Mouse (Mus musculus) retina, postnatal 7 days (tissue): ENCODE data around the gene Supt20.

ENCODE experiments used
- DNase-seq: peaks from one replicate; pipeline ENCODE4 v3.0.0-alpha.2; 2012; ENCODE audit warnings: low read depth, low spot score

The Supt20 gene

DNA sequence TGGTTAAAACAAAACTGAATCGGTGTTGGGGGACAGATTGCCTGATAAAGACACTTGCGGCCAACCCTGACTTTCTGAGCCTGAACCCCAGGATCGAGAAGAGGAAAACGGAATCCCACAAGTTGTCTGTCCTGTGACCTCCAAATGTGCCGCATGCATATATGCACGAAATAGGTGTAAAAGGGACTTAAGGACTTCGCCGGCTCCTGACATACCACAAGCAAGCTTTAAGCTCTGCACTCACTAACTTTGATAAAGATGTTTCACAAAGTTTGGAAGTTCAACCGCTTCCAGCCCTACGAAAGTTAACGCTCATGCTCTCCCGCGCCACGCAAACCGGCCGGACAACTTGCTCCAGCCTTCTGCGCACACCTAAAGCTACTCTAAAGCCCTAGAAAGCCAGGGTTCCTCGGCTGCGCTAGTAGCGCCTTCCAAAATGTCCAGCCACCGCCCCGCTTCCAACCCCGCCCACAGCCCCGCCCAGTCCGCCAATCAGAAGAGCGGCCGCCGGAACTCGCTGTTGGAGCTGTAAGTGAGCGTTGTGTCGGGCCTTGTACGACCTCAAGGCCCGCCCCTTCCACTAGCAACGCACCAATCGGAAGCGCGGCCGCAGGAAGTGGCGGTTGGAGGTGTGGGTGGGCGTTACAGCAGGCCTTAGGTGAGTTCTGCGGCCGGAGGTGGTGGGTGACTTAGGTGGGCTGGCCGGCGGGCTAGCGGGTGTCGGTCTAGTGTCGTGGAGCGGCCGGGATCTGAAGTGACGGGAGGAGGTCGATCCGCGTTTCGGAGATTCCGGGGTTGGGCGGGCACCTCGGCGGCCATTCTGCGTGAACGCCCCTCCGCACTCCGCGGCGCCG, at the start of gene Supt20:
Gene Supt20 (plus strand): TSS at position 606 of the 854 bp plus-strand sequence.
- DNase-seq: peak; percentile 87

DNA sequence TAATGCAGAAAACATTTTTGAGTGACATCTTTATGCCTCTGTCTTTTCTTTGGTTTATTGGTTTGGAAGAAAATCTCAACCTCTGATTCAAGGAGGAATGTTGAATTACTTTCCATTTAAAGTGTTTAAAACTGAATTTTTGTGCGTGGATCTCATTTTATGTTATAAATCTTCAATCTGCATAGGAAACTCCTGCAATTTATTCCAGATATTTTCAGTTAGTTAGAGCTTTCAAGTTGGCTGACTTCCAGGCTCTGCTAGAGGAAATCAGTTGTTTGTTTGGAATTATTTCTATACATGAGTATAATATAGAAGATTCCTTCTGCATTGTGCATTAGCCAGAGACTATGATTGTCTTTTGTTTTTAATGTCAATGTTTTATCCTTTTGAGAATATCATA, 49.8 kb upstream of the Supt20 start:
- DNase-seq: no peak

DNA sequence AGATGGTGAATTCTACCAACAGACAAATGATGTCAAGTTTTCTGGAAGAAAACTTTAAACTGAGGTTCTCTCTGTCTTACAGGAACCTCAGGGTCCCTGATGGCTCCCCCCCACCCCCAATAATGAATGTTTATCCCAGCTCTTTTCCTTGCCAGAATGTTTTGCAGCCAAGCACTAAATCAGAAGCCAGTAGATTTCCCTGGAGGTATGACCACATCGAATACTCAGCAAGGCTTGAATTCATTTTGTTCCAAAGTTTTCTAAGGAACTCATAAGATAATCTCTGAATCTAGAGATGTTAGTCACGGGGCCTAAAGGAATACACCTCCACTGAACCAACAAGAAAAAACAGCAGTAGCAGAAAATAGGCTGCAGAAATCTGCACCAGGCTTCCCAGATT, 45.0 kb upstream of the Supt20 start:
- DNase-seq: no peak

DNA sequence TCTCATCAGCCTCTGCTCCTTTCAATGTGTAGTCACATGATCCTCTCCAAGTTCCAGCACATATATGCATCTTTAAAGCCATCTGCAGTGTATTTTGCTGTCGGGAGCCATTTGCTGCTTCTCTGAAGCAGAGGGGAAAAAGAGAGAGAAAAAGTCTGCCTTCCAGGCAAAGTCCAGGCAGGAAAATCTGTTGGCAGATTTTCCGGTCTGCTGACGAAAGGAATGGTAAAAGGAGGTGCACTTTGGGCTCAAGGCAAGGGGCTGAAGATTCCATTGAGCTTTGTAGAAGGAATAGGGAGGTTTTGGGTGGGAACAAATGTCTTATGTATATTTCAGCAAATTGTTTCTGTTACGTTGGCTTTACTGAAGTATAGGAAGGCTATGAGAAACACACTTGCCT, 41.0 kb upstream of the Supt20 start:
- no peak for DNase-seq

DNA sequence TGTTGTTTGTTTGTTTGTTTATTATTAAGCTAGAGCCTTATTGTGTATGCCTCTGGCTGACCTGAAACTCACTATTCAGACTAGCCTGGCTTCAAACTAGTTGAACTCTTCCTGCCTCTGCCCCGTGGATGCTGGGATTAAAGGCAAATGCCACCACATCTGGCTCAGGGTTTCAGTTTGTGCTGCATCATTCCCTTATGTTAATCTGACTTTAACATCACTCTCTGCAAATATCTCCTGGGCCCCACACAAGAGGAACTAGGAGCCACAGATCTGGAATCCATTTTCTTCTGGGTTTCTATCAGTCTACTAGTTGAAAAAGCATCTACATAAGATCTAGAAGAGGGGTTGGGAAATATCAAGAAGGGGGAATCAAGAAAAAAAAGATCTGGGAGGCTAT, 38.4 kb upstream of the Supt20 start:
- DNase-seq: no peak

DNA sequence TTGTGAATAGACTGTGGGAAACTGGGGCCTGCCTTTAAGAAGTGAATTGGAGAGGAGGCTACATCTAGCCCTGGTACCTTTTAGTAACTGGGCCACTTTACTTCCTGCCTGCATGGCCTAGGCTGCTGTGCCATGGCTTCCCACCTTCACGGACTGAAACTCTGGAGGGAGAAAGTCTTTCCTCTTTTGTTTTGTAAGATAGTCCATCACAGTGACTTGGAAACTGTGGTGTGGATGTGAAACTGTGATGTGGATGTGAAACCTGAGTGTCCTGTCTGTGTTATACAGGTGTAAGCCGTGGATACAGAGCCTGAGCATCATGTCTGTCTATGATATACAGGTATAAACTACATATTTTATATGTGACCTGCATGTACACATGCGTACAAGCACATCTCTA, 35.5 kb upstream of the Supt20 start:
- DNase-seq: no peak

DNA sequence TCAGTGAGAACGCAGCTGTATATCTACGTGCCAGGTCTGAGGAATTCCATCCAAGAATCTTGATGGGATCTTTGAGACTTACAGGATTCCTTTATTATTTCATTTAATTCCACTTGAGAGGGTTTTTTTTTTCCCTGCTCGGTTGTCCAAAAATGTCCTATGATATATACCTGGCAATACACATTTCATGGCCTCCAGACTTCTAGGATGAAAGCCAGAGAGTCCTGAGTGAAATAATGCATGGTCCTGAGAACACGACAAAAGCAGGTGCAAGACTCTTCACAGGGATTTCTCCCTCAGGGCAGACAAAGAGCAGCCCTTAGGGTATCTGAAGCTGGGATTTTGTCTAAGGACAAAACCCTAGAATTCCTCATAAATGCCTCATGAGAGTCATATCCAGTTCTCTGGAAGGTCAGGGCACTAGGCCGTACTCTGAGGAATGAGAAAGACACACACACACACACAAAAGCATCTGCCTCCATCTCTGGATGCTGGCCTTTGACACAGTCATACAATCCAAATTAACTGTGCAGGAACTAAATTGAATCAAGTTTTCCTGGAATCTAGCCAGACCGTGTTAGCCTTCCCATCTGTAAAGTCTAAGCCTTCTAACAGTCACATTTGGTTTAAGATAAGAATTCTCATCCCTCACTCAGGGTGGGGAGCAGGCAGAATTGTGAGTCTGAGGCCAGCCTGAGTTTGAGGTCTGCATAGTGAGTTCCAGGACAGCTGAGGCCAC, 34.5 kb upstream of the Supt20 start:
- no peak for DNase-seq

DNA sequence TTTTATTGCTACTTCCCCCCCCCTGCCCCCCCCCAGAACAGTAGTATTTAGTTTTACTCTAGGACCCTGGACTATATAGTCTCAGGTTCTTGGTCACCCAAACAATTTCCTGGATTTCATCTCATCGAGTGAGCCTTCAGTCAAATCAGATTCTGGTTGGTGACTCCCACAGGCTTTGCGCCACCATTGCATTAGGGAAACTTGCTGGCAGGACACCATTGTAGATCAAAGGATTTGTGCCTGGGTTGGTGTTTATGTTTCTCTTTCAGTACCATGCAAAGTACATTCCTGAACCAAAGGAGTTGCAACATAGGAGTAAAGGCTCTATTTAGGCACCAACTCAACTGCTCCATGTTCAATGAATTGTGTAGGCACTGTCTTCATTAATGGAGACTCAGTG, 32.9 kb upstream of the Supt20 start:
- DNase-seq: no peak

DNA sequence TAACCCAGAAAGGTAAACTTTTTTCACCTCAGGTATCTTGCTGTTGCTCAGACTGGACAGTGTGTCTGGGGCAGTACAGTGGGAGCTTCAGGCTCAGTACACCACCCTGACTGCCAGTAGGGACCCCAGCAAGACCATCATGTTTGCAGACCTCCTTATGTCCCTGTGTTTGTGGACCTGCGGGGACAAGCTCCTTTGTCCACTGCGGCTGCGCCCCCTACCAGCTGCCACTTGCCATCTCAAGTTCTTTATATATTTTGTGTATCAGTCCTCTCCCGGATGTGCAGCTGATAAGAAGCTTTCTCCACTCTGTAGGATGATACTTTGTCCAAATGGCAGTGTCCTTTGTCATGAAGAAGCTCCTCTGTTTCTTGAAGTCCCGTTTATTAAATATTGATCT, 30.2 kb upstream of the Supt20 start:
- DNase-seq: no peak

DNA sequence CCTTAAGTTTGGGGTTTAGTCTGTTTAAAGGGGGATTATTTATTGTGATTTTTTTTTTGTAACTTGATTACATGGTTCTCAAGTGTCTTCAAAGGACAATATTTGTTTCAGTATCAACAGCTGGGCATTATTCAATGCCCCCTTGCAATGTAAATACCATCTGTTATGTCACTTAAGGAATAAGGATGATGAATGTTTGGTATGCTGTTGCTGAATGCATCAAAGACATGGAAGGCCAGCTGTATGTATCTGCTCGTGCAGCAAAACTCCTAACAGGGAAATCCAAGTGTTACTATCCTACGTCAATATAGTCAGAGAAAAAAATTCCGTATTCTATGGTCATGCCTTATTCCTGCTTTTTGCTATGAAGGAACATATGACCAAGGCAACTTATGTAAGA, 24.5 kb upstream of the Supt20 start:
- DNase-seq: no peak

DNA sequence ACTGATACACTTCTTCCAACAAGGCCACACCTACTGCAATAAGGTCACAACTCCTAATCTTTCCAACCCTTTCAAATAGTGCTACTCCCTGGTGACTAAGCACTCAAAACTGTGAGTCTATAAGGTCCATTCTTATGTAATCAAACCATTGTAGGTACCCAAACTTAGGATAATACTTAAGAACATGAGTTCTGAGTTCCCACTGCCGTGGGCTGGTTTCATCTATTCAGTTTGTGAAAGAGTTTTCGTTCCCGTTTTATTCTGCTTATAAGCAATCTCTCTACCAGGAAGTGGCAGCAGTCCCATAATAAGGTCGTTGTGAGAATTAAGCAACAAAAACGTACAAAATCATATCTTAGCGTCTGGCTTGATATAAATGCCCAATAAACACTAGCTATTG, 23.9 kb upstream of the Supt20 start:
- DNase-seq: no peak

DNA sequence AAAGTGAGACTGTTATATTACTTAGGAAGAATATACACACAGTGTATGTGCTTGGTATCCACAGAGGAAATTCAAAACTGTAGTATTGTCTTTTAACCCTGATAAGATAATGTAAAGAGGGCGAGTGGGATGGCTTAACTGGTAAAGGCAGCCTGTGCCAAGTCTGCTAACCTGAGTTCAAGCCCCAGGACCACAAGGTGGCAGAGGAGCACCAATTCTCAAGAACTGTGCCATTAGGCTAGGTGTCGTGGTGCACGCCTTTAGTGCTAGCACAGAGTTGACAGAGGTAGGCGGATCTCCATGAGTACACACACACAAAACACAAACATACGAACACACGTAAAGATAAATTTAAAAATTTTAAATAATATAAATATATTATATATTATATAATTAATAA, 23.0 kb upstream of the Supt20 start:
- DNase-seq: no peak

DNA sequence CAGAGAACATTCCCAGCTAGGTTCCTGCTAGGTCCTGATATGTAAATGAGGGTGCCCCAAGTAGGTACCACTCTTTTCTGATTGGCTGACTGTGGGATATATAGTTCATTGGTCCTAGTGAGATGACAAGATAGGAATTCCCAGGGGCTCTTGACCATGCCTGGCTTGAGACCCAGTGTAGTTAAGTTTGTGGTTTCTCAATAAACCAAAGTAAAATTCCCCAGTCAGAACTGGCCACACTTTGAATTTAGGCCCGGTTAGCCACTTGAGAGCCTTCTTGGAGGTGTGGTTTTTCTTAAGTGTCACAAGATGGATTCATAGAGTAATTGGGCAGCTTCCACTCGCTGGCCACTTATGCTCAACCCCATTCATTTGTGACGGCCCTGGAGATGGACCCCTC, 20.5 kb upstream of the Supt20 start:
- DNase-seq: no peak

DNA sequence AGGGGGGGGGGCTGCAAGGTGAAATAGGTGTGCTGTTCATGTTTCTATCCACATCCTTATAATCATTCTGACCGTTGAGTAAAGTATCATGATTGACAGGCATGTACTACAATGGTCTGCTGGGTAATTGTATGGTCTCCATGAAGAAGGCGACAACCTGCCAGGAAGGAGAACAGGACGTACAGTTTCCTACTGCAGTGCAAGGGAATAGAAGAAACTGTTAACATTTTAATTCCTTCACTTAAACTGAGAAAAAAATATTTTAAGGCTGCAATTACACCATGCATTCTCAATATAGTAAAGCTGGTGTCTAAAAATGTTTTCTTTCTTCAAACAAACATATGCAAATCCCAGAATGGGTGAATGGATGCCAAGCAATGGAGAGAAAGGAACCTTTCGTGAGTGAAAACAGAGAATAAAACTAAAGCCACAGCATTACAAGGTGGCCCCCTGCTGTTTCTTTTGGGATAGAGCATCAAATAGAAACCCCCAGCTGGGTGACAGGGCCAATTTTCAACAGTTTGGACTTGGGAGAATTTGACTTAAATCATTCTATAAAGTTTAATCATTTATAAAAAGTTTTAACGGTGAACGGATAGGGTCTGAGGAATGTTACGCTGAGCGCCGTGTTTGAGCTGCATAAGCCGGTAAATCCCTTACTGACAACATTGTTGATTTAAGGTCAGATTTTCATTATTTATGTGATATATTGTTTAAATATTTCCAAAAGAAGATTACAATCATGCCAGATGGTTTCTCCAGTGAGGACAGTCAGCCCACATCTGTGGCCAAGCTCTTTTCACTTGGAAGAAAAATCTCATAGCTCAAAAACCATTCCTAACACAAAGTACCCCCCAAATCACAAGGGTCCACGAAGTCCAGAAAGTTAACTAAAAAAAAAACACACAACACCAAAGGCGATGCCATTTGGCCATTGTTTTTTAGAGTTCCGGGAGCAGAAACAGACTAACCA, 19.8 kb upstream of the Supt20 start:
- DNase-seq: no peak

DNA sequence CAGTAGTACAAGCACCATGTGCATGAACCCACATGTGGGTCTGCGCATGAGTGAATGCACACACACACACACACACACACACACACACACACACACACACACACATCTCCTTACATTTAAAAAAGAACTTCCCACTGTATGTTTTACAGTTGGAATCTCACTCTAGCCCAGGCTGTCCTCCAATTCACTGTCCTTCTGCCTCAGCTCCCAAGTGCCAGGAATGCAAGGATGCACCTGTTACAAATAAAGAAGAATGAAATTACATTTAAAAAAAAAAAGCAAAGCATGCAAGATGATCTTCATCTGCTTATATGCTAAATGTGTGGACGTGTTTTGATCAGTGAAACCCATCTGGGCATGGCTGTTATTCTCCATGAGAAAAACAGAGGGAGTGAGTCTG, 15.8 kb upstream of the Supt20 start:
- DNase-seq: no peak

DNA sequence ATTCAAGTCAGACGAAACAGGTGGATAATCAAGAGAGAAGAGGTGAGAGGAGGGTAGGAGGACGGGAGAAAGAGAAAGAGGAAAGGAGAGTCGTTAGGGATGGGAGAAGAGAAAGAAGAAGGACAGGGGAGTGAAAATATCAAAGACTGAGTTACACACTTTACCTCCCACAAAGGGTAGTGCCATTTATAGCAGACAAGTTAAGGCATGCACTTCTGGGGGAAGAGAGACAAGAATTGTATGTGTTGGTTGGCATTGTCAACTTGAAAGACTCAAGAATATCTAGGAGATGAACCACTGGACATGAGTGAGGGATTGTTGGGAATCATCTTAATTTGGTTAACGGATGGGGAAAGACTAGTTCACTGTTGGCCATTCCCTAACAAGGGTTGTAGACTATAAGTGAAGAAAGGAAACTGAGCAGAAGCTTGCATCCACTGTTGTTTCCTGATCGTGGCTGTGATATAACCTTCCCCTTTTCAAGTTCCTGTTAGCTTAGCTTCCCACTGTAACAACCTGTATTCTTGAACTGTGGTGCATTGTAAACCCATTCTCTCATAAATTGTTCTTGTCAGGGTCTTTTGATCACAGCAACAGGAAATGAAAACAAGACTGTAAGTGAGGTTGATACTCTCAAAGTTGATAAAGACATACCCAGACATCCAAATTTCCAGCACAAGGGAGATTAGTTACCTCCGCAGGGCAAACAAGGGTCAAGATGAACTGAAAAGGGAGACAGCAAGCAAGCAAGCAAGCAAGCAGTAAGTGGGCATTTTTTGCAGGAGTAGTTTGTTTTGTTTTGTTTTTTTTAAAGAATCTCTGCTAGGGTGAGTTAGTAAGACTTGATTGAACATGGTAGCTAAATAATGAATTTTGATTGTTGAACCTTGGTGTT, 11.1 kb upstream of the Supt20 start:
- DNase-seq: no peak

DNA sequence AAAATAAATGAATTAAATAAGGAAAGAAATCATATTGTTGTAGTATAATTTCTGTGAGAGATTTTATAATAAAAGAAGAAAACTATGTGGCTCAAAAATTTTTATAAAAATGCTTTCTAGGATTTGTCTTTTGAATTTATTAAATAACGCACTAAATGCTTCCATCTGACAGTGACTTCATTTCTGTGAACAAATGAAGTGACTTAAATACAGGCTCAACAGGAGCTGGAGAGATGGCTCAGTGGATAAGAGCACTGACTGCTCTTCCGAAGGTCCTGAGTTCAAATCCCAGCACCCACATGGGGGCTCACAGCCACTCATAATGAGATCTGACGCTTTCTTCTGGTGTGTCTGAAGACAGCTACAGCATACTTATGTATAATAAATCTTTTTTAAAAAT, 7.4 kb upstream of the Supt20 start:
- no peak for DNase-seq

DNA sequence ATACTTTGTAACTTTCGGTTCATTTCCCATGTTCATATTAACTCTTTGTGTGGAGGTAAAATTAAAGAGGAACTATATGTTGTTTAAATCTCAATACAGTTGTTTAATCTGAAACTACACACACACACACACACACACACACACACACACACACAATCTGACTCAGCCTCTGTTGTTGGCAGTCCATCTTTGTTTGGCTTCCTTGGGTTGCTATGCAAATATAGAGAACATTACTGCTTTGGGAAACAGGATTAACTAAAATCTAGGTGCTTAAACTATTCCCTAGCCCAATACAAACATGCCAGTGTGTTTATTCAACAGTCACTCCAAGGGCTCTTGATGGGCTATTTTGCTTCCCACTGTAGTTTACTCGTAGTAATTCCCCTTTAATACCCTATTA, 5.4 kb upstream of the Supt20 start:
- DNase-seq: no peak

DNA sequence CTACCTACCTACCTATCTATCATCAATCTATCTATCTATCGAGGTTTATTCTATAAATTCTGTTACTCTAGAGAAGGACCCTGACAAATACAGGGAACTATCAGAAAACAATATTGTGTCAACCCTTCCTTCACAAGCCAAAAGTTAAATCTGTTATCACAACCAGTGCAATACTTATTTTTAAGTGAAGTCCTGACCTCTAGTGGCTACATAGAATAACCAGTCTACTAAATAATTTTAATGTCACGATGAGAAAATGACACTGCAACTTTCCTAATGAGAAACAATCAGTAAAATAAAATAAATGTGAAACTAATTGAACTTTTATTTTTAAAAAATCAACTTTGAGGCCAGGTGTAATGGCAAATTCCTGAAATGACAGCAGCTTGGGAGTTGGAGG, 3.5 kb upstream of the Supt20 start:
- no peak for DNase-seq

DNA sequence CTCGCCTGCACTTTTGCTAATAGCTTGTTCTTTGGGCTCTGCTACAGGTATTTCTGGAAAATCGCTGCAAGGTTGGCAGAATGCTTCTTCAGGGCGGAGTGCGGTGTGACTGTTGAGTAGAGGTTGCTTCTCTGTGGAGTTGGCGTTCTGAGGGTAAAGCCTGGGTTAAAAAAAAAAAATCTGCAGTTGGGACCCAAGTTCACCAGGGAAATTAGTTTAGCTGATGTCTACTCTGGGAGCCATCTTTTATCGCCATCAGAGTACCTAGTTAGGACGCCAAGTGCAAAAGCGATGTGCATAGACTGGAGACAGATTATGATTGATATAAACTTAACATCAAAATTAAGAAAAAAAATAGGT, 429 bp downstream of the Supt20 start:
- DNase-seq: no peak

DNA sequence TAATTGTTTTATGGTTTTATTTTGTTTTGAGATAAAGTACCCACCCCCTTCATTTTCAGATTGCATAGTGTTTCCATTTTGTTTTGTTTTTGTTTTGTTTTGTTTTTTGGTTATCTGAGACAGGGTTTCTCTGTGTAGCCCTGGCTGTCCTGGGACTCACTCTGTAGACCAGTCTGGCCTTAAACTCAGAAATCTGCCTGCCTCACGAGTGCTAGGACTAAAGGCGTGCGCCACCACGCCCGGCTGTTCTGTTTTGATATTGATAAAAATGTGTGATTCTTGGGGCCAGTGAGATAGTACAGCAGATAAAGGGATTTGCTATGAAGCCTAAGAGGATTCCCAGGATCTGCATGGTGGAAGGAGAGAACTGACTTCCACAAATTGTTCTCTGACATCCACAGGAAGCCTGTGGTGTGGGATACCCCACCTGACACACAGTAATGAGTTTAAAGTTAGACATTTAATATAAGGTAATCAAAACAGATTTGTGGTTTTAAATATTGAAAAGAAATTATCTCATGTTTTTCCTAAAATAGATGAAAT, 7.2 kb downstream of the Supt20 start:
- no peak for DNase-seq
